Mouse (Mus musculus) spleen, postnatal 14 days (tissue): ENCODE measurements around the gene Psen2.
A peak's percentile ranks its signal among the peaks of the same experiment; 100 is the strongest.

ENCODE experiments used
- DNase-seq, 2 experiments: peaks; one replicate each; pipeline ENCODE4 v3.0.0; 2021 to 2022; ENCODE audit warnings: low spot score in 2 of 2

The Psen2 gene

GRCm38 (mm10) chr1:180248593-180249146 lies 14.6 kb downstream of the Psen2 start:
- DNase-seq = no peak

- DNase-seq = no peak
Measured at GRCm38 (mm10) chr1:180247901-180248300, 15.3 kb downstream of the Psen2 start.

GRCm38 (mm10) chr1:180245741-180246507 lies 17.3 kb downstream of the Psen2 start:
- DNase-seq = no peak

- no peak for DNase-seq
Measured at GRCm38 (mm10) chr1:180231729-180232128, 31.5 kb downstream of the Psen2 start.

- peak in 1 of 2 experiments; percentile 25 for DNase-seq
Measured at GRCm38 (mm10) chr1:180230580-180230979, 32.7 kb downstream of the Psen2 start.

- DNase-seq = no peak
Measured at GRCm38 (mm10) chr1:180229906-180230305, 33.3 kb downstream of the Psen2 start.

- DNase-seq = no peak
Measured at GRCm38 (mm10) chr1:180228854-180229253, 34.4 kb downstream of the Psen2 start.

GRCm38 (mm10) chr1:180226766-180227165 lies 36.5 kb downstream of the Psen2 start:
- no peak for DNase-seq

GRCm38 (mm10) chr1:180226221-180226713 lies 37.0 kb downstream of the Psen2 start:
- DNase-seq = peak in 1 of 2 experiments; percentile 27

GRCm38 (mm10) chr1:180225500-180226220 lies 37.6 kb downstream of the Psen2 start:
- DNase-seq = peak; percentile 49 to 61

- DNase-seq = no peak
Measured at GRCm38 (mm10) chr1:180222007-180222406, 41.2 kb downstream of the Psen2 start.

GRCm38 (mm10) chr1:180220791-180221542 lies 42.3 kb downstream of the Psen2 start:
- DNase-seq = no peak

- DNase-seq = no peak
Measured at GRCm38 (mm10) chr1:180216541-180217276, 46.5 kb downstream of the Psen2 start.

- peak; percentile 26 to 63 for DNase-seq
Measured at GRCm38 (mm10) chr1:180215044-180215443, 48.2 kb downstream of the Psen2 start.

- DNase-seq = no peak
Measured at GRCm38 (mm10) chr1:180212911-180213310, 50.3 kb downstream of the Psen2 start.

GRCm38 (mm10) chr1:180210781-180211271 lies 52.4 kb downstream of the Psen2 start:
- DNase-seq = no peak

GRCm38 (mm10) chr1:180210031-180210432 lies 53.2 kb downstream of the Psen2 start:
- DNase-seq = no peak

GRCm38 (mm10) chr1:180208370-180208769 lies 54.9 kb downstream of the Psen2 start:
- no peak for DNase-seq

- no peak for DNase-seq
Measured at GRCm38 (mm10) chr1:180200722-180201121, 62.5 kb downstream of the Psen2 start.

- no peak for DNase-seq
Measured at GRCm38 (mm10) chr1:180199715-180200050, 63.6 kb downstream of the Psen2 start.
